Mouse (Mus musculus): ENCODE data around the gene Snn.

GRCm38 (mm10) chr16:11097301-11097700 is 36.6 kb downstream of the Snn start:
- TF ChIP-seq CTCF (IDR thresholded peaks at IDR 0.05; ENCODE audit: borderline replicate concordance, extremely low read depth, insufficient read depth, insufficient read length) (no peak), POLR2A (IDR thresholded peaks at IDR 0.05; ENCODE audit: borderline replicate concordance, extremely low read depth, insufficient read depth, insufficient read length, poor library complexity, severe bottlenecking) (no peak)
